Mouse (Mus musculus) kidney, postnatal 0 days (tissue): ENCODE results near the gene BC004004. TPM values are rescaled to one million over a fixed set of nuclear protein-coding genes. Genes with fewer than 3 reads are reported as not detected.

Experiments
- ATAC-seq: fragments of 200-750 bp; cut with Nextera tagmentation; replicated peaks from 2 replicates; pipeline ENCODE4 v1.8.0; 2017; ENCODE audit warnings: low read depth, moderate number of reproducible peaks, moderate TSS enrichment, moderate library complexity; ENCODE audit not compliant: low FRiP score
- DNase-seq: peaks from one replicate; pipeline ENCODE4 v3.0.0-alpha.2; 2016; ENCODE audit warnings: low spot score
- H3K27ac ChIP-seq: fragments of 300-500 bp; sonication (generic); 2 replicates; pipeline ENCODE4 v1.5.1; 2014; ENCODE audit warnings: mild to moderate bottlenecking
- H3K27me3 ChIP-seq: fragments of 300-500 bp; sonication (generic); 2 replicates; pipeline ENCODE4 v1.6.1; 2014; ENCODE audit warnings: low read length, mixed read lengths; ENCODE audit not compliant: insufficient read depth
- H3K36me3 ChIP-seq: fragments of 300-500 bp; sonication (generic); 2 replicates; pipeline ENCODE4 v1.6.1; 2014; ENCODE audit warnings: low read length, mixed read lengths; ENCODE audit not compliant: insufficient read depth
- H3K4me1 ChIP-seq: fragments of 300-500 bp; sonication (generic); replicated peaks from 2 replicates; pipeline ENCODE4 v1.6.1; 2014; ENCODE audit warnings: antibody characterized with exemption, low read length, mixed read lengths; ENCODE audit not compliant: insufficient read depth
- H3K4me2 ChIP-seq: fragments of 300-500 bp; sonication (generic); 2 replicates; pipeline ENCODE4 v1.6.1; 2014; ENCODE audit warnings: mild to moderate bottlenecking, low read length, moderate library complexity, mixed read lengths
- H3K4me3 ChIP-seq: fragments of 300-500 bp; sonication (generic); replicated peaks from 2 replicates; pipeline ENCODE4 v1.5.1; 2014; ENCODE audit warnings: low read depth, low read length
- H3K9ac ChIP-seq: fragments of 300-500 bp; sonication (generic); 2 replicates; pipeline ENCODE4 v1.6.1; 2014; ENCODE audit warnings: low read depth, low read length
- H3K9me3 ChIP-seq: fragments of 300-500 bp; sonication (generic); replicated peaks from 2 replicates; pipeline ENCODE4 v1.6.1; 2016; ENCODE audit warnings: low read length, inconsistent platforms, mixed read lengths
- CTCF ChIP-seq: IDR thresholded peaks from 2 replicates; pipeline ENCODE4 v1.5.1; 2016; ENCODE audit warnings: antibody characterized with exemption, low read depth, mild to moderate bottlenecking, moderate library complexity
- WGBS: fragments of 180-500 bp; shearing (Covaris S2); extraction: QIAGEN DNeasy Blood & Tissue Kit; methylation state at CpG from one replicate; pipeline ENCODE4 v1.1.7; 2014; 5-methylcytosine and 5-hydroxymethylcytosine counted together
- polyA plus RNA-seq: library from polyadenylated mRNA; unstranded; fragments of >200 nt; fragmentation: Nextera tagmentation; extraction: Ambion mirVana; gene quantifications from 2 replicates; pipeline ENCODE4 v1.2.1, GENCODE M21; 2015

BC004004 gene
- polyA plus RNA-seq, 1 experiment from 2014 or later: 131 TPM

GRCm38 (mm10) chr17:29304376-29305057 is 35.9 kb downstream of the BC004004 start:
- Histone ChIP-seq H3K4me1 (peaks cover 30% of the 10 kb centered on the region), H3K9ac (no peak overlapping the region), H3K4me3 (no peak overlapping the region), H3K9me3 (no peaks in the 10 kb centered on the region), H3K27ac (no peak overlapping the region), H3K4me2 (no peak overlapping the region), H3K27me3 (no peaks in the 10 kb centered on the region), H3K36me3 (peaks cover 7% of the 10 kb centered on the region; the same call in 1 of the 2 replicates)
- DNase-seq: no peak
- 45% methylated on average over 13 of the region's 13 CpGs for WGBS
- TF ChIP-seq CTCF: no peak
- ATAC-seq: no peak

- DNase-seq (peak; percentile 62), ATAC-seq (no peak)
- H3K9ac ChIP-seq: no peak overlapping the region
- no peak overlapping the region for H3K27ac ChIP-seq
- H3K36me3 ChIP-seq: peaks cover 7% of the 10 kb centered on the region; the same call in 1 of the 2 replicates
- no peak for TF ChIP-seq CTCF
- 17% methylated on average over 15 of the region's 15 CpGs for WGBS
- H3K27me3 ChIP-seq: no peaks in the 10 kb centered on the region
- H3K9me3 ChIP-seq: no peaks in the 10 kb centered on the region
- H3K4me2 ChIP-seq: no peak overlapping the region
- H3K4me3 ChIP-seq: no peak overlapping the region
- peaks cover 25% of the 10 kb centered on the region for H3K4me1 ChIP-seq
Measured at GRCm38 (mm10) chr17:29305058-29305806, 36.6 kb downstream of the BC004004 start.

- WGBS: 64% methylated on average over 7 of the region's 7 CpGs
- no peak for TF ChIP-seq CTCF
- H3K27ac ChIP-seq: no peak overlapping the region
- no peak overlapping the region for H3K4me2 ChIP-seq
- H3K9ac ChIP-seq: no peak overlapping the region
- peaks cover 7% of the 10 kb centered on the region; the same call in 1 of the 2 replicates for H3K36me3 ChIP-seq
- ATAC-seq (no peak), DNase-seq (no peak)
- H3K4me3 ChIP-seq: no peak overlapping the region
- no peaks in the 10 kb centered on the region for H3K9me3 ChIP-seq
- H3K4me1 ChIP-seq: peaks cover 25% of the 10 kb centered on the region
- no peaks in the 10 kb centered on the region for H3K27me3 ChIP-seq
Measured at GRCm38 (mm10) chr17:29305871-29306270, 37.3 kb downstream of the BC004004 start.

GRCm38 (mm10) chr17:29310056-29310623 is 41.6 kb downstream of the BC004004 start:
- H3K4me3 ChIP-seq: no peak overlapping the region
- H3K9me3 ChIP-seq: peaks cover 5% of the 10 kb centered on the region; the same call in 1 of the 2 replicates
- no peak overlapping the region for H3K27ac ChIP-seq
- no peak for TF ChIP-seq CTCF
- no peaks in the 10 kb centered on the region for H3K27me3 ChIP-seq
- WGBS: 58% methylated on average over 21 of the region's 21 CpGs
- DNase-seq (no peak), ATAC-seq (no peak)
- H3K4me2 ChIP-seq: no peak overlapping the region
- H3K36me3 ChIP-seq: no peaks in the 10 kb centered on the region
- no peak overlapping the region for H3K9ac ChIP-seq
- peaks cover 11% of the 10 kb centered on the region for H3K4me1 ChIP-seq

GRCm38 (mm10) chr17:29311602-29312001 is 43.0 kb downstream of the BC004004 start:
- ATAC-seq (no peak), DNase-seq (no peak)
- 88% methylated on average over 8 of the region's 8 CpGs for WGBS
- Histone ChIP-seq H3K36me3 (no peaks in the 10 kb centered on the region), H3K27ac (no peak overlapping the region), H3K4me1 (0 out of 2 replicates have a peak, but pooled peaks cover 5% of the 10 kb centered on the region), H3K27me3 (no peaks in the 10 kb centered on the region), H3K4me3 (no peak overlapping the region), H3K4me2 (no peak overlapping the region), H3K9ac (no peak overlapping the region), H3K9me3 (peaks cover 5% of the 10 kb centered on the region; the same call in 1 of the 2 replicates)
- TF ChIP-seq CTCF: no peak

GRCm38 (mm10) chr17:29312082-29312481 is 43.5 kb downstream of the BC004004 start:
- ATAC-seq: no peak
- 92% methylated on average over 2 of the region's 2 CpGs for WGBS

More at GRCm38 (mm10) chr17:29312082-29312481, 43.5 kb downstream of the BC004004 start:
- no peak for DNase-seq
- TF ChIP-seq CTCF: no peak
- no peaks in the 10 kb centered on the region for H3K36me3 ChIP-seq
- H3K4me3 ChIP-seq: no peak overlapping the region
- no peaks in the 10 kb centered on the region for H3K27me3 ChIP-seq
- H3K4me1 ChIP-seq: 0 out of 2 replicates have a peak, but pooled peaks cover 5% of the 10 kb centered on the region
- H3K4me2 ChIP-seq: no peak overlapping the region
- peaks cover 5% of the 10 kb centered on the region; the same call in 1 of the 2 replicates for H3K9me3 ChIP-seq
- H3K27ac ChIP-seq: no peak overlapping the region
- H3K9ac ChIP-seq: no peak overlapping the region
